Mouse (Mus musculus) heart, embryonic 14.5 days (tissue): ENCODE results near the gene Aagab. TPM values are rescaled to one million over a fixed set of nuclear protein-coding genes. Genes with fewer than 3 reads are reported as not detected.

Source experiments
- ATAC-seq: fragments of 200-750 bp; cut with Nextera tagmentation; 2 replicates; pipeline ENCODE4 v1.8.0; 2017; ENCODE audit warnings: low read depth, moderate TSS enrichment; ENCODE audit not compliant: insufficient number of reproducible peaks, insufficient read depth, low FRiP score
- H3K27ac ChIP-seq, 2 experiments: fragments of 200-500 bp in 1 of 2; fragments of 300-500 bp in 1 of 2; sonication (generic) in 1 of 2; replicated peaks in 1 of 2; 2 replicates each; pipeline ENCODE4 v1.5.1; 2012 to 2014; ENCODE audit warnings: low read depth in 2 of 2, low read length in 2 of 2, control low read depth in 1 of 2, mild to moderate bottlenecking in 1 of 2, mixed read lengths in 1 of 2; ENCODE audit not compliant: control insufficient read depth in 1 of 2, insufficient read depth in 1 of 2
- H3K27me3 ChIP-seq: fragments of 300-500 bp; sonication (generic); 2 replicates; pipeline ENCODE4 v1.6.1; 2014; ENCODE audit warnings: mild to moderate bottlenecking, low read length, control low read depth; ENCODE audit not compliant: control insufficient read depth, insufficient read depth
- H3K36me3 ChIP-seq: fragments of 300-500 bp; sonication (generic); 2 replicates; pipeline ENCODE4 v1.6.1; 2014; ENCODE audit warnings: mild to moderate bottlenecking, control low read depth, low read length, mixed read lengths; ENCODE audit not compliant: control insufficient read depth, insufficient read depth
- H3K4me1 ChIP-seq, 2 experiments: fragments of 200-500 bp in 1 of 2; fragments of 300-500 bp in 1 of 2; sonication (generic) in 1 of 2; 2 replicates each; pipeline ENCODE4 v1.6.1; 2012 to 2014; ENCODE audit warnings: low read length in 2 of 2, control low read depth in 1 of 2, mixed read lengths in 1 of 2; ENCODE audit not compliant: control insufficient read depth in 2 of 2, insufficient read depth in 2 of 2
- H3K4me2 ChIP-seq: fragments of 300-500 bp; sonication (generic); 2 replicates; pipeline ENCODE4 v1.6.1; 2014; ENCODE audit warnings: mild to moderate bottlenecking, low read length
- H3K4me3 ChIP-seq, 2 experiments: fragments of 200-500 bp in 1 of 2; fragments of 300-500 bp in 1 of 2; sonication (generic) in 1 of 2; 2 replicates each; pipeline ENCODE4 v1.5.1; 2012 to 2014; ENCODE audit warnings: low read length in 2 of 2, mild to moderate bottlenecking in 2 of 2, control low read depth in 1 of 2, low read depth in 1 of 2, moderate library complexity in 1 of 2; ENCODE audit not compliant: control insufficient read depth in 1 of 2, insufficient read depth in 1 of 2
- H3K9ac ChIP-seq: fragments of 300-500 bp; sonication (generic); 2 replicates; pipeline ENCODE4 v1.6.1; 2014; ENCODE audit warnings: mild to moderate bottlenecking, low read length
- H3K9me3 ChIP-seq: fragments of 300-500 bp; sonication (generic); 2 replicates; pipeline ENCODE4 v1.6.1; 2016; ENCODE audit warnings: low read length, control low read depth; ENCODE audit not compliant: control insufficient read depth
- WGBS: fragments of 180-500 bp; shearing (Covaris S2); extraction: QIAGEN DNeasy Blood & Tissue Kit; methylation state at CpG from one replicate; pipeline ENCODE4 v1.1.7; 2014; 5-methylcytosine and 5-hydroxymethylcytosine counted together
- polyA plus RNA-seq: library from polyadenylated mRNA; unstranded; fragments of >200 nt; fragmentation: Nextera tagmentation; extraction: Ambion mirVana; gene quantifications from 2 replicates; pipeline ENCODE4 v1.2.1, GENCODE M21; 2014

Aagab gene
- polyA plus RNA-seq, 1 experiment from 2014 or later: 28.5 TPM

DNA sequence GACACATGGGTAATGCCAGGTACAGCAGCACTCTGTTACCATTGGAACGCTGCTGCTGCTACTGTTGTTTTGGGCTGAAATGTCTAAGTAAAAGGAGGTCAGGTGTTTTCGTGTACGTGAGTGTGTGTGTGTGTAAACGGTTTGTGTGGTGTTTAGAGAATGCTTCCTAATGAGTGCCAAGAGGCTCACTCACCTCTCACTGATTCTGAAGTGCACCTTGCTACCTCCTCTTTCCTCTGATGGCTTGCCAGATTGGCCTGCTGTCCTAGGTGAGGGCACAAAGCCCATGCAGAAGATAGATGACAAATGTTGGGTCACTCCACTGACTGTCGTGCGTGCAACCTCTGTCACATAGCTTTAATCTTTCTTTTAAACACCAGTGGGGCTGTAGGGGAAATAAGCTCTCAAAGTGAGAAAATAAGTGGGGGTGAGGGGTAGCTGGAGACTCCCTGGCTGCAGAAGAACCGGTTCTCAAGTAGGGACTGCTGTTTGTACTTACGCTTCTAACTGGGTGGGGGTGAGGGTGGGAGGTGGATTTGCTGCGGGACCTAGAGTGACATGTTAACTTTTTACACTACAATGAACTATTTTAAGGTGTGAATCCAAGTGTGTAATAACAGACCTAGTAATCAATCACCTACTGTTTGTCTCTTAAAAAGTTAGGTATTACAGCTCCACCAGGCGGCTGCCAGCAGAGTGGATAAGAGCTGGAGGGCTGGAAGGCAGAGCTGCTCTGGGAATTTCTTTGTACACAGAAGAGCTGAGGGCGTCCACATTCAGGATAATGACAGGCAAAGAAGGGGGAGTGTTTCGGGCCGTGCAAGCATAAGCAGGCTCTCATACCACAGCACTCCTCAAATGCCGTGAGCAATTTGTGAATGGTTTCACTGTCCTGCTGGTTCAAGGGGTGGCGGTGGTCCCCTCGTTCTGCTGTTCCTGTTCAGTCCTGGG lies 10.4 kb downstream of the Aagab start:
- 55% methylated on average over 16 of the region's 16 CpGs for WGBS
- Histone ChIP-seq H3K27me3 (no peaks in the 10 kb centered on the region), H3K36me3 (peaks cover 13% of the 10 kb centered on the region), H3K9me3 (0 out of 2 replicates have a peak, but pooled peaks cover 3% of the 10 kb centered on the region), H3K4me3 (no peak overlapping the region), H3K4me1 (peaks cover 17 to 41% of the 10 kb centered on the region in 2 experiments), H3K4me2 (no peak overlapping the region), H3K9ac (no peak overlapping the region), H3K27ac (0 out of 4 replicates have a peak overlapping the region, but pooled peaks of 1 of the 2 experiments have one; percentile 5)
- ATAC-seq: no peak

DNA sequence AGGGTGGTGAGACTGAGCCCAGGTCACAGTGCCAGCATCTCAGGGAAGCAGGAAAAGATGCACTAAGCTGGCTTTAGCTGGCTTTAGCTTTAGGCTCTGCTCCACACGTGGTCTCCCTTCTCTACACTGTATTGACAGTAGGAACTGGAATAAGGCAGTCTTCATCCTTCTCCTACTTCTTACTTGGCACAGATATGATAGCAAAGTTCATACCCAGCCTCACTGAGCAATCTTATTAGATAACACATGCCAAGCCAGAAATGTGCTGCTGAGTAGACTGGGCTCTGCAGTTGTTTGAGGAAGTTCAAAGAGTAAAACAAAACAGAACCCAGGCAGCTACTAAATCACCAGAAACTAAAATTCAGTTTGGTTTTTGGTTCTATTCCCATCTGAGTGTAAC lies 11.1 kb downstream of the Aagab start:
- no peak overlapping the region for H3K9ac ChIP-seq
- 15% methylated on average over 1 of the region's 1 CpGs for WGBS
- no peak overlapping the region for H3K27ac ChIP-seq
- no peak for ATAC-seq
- 0 out of 2 replicates have a peak, but pooled peaks cover 3% of the 10 kb centered on the region for H3K9me3 ChIP-seq
- peaks cover 20% of the 10 kb centered on the region for H3K36me3 ChIP-seq
- no peak overlapping the region for H3K4me3 ChIP-seq
- no peak overlapping the region for H3K4me2 ChIP-seq
- H3K4me1 ChIP-seq: peaks cover 17 to 41% of the 10 kb centered on the region in 2 experiments
- H3K27me3 ChIP-seq: no peaks in the 10 kb centered on the region

DNA sequence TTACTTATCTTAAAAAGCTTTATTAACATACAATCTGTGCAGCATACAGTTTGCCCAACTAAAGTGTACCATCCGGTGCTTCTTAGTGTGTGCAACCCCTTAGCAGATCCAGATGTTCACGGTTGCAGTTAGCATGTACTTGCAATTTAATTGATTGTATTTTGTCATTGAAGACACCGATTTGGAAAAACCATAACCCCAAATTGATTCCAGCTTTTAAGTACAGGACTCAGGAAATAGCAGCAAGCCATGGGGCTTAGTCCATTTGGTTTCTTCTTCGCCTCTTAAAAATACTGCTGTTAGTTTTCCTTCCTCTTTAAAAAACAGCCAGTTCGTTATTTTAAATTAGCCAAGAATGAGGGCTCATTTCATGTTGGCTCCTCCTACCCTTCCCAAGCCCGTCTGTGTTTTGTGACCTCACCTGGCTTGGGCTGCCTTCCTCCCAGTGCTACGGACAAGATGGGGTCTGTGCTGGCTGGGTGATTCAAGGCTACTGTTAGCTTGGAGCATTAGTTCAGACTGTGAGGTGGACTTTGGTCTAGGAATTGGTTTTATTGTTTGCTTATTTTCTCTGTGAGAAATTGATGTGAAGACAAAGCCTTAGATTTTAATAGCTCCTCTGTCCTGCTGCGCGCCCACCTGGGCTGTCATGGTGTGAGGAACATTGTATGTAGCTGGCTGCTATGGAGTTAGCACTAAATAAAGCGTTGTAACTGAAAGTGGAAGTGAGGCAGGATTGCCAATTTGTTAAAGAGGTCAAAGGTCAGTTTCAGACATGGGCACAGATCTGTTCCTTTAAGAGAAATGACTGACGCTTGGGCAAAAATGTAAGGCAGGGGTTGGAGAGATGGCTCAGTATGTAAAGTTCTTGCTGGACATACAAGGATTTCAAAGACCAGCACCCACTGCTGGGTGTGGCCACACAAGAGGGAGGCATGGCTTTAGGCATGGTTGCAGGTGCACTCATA lies 11.8 kb downstream of the Aagab start:
- peaks cover 17 to 40% of the 10 kb centered on the region in 2 experiments for H3K4me1 ChIP-seq
- 0 out of 2 replicates have a peak, but pooled peaks cover 3% of the 10 kb centered on the region for H3K9me3 ChIP-seq
- H3K9ac ChIP-seq: no peak overlapping the region
- 87% methylated on average over 11 of the region's 11 CpGs for WGBS
- no peak overlapping the region for H3K4me3 ChIP-seq
- H3K27me3 ChIP-seq: no peaks in the 10 kb centered on the region
- peaks cover 25% of the 10 kb centered on the region for H3K36me3 ChIP-seq
- no peak overlapping the region for H3K4me2 ChIP-seq
- ATAC-seq: no peak
- H3K27ac ChIP-seq: no peak overlapping the region

DNA sequence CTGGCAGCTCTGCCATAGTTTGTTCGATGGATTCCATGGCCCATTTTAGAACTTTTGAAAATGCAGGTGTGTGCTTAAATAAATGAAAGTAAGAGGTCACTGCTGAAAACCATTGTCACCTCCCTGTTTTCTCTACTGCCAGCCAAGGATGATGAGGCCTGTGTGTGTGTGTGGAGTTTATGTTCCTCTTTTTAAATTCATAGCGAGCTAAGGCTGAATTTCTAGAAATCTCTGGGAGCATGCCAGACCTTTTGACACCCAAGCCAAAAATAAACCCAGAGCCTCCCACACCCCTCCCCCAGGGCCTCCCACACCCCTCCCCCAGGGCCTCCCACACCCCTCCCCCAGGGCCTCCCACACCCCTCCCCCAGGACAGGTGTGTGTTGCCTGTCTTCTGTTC lies 15.5 kb downstream of the Aagab start:
- 0 out of 2 replicates have a peak, but pooled peaks cover 3% of the 10 kb centered on the region for H3K9me3 ChIP-seq
- no peak for ATAC-seq
- no peaks in the 10 kb centered on the region for H3K27me3 ChIP-seq
- H3K4me3 ChIP-seq: no peak overlapping the region
- H3K4me2 ChIP-seq: no peak overlapping the region
- H3K27ac ChIP-seq: no peak overlapping the region
- WGBS: 72% methylated on average over 2 of the region's 2 CpGs
- H3K9ac ChIP-seq: no peak overlapping the region
- H3K4me1 ChIP-seq: peaks cover 3 to 9% of the 10 kb centered on the region in 2 experiments; a peak in 3 of 4 replicates
- H3K36me3 ChIP-seq: peaks cover 57% of the 10 kb centered on the region

DNA sequence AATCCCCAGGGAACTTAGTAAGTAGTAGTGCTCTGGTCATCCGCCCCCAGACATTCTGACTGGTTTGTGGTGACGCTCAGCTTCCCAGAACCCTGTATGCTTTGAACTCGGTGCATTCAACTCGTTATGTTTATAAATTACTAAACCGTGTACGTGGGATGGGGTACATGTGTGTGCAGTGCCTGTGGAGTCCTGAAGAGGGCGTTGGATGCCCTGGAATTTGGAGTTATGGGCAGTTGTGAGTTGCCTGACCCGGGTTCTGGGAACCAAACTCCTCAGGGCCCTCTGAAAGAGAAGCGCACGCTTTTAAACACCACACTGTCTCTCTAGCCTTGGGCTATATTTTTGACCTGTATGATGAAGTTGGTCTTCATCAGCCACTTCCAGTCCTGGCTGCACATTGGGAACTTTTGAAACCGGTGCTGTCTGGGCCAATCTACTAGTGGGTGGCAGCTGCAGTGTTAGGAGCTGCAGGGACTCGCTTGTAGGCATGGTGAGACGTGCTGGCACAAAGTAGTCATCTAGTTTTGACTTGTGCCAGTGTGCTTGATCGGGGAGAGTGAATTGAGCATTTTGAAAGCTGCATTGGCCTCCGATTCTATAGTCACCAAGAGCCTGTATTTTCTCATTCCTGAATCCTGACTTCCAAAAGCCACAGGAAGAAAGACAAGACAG lies 21.6 kb downstream of the Aagab start:
- ATAC-seq: no peak
- Histone ChIP-seq H3K9ac (no peak overlapping the region), H3K27me3 (no peaks in the 10 kb centered on the region), H3K4me3 (no peak overlapping the region), H3K36me3 (peaks cover 67% of the 10 kb centered on the region), H3K9me3 (no peaks in the 10 kb centered on the region), H3K4me2 (no peak overlapping the region), H3K27ac (no peak overlapping the region), H3K4me1 (no peaks in the 10 kb centered on the region)
- WGBS: 86% methylated on average over 15 of the region's 15 CpGs

DNA sequence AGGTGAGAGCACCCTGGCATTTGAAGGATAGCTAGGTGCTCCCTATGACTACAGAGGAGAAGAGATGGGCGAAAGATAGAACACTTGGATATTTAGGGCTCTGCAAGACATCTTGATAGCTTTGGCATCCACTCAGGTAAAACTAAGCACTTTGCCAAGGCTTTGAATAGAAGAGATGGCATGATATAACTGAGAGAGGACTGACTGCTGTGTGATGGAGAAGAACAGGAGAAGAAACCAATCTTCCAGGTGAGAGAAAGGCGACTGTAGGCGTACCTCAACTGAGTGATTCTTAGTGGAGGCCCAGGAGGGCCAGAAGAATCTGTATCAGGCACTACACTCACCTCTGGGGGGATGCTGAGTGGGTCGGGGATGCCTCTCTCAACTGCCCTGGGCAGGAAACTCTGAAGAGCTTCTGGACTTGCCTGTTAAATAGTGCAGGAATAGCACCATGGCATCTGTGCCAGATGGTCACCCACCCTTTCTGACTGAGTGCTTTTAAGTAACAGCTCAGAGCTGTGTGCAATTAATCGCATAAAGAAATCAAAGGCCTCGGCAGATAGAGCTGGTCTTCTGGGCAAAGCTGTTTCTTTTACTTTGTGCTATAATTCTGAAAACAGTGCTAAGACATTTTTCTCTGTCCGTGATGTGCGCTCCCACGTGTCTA lies 22.8 kb downstream of the Aagab start:
- Histone ChIP-seq H3K27me3 (no peaks in the 10 kb centered on the region), H3K9ac (no peak overlapping the region), H3K36me3 (peaks cover 67% of the 10 kb centered on the region), H3K9me3 (no peaks in the 10 kb centered on the region), H3K4me2 (no peak overlapping the region), H3K4me3 (no peak overlapping the region), H3K27ac (no peak overlapping the region), H3K4me1 (no peaks in the 10 kb centered on the region)
- no peak for ATAC-seq
- 88% methylated on average over 9 of the region's 9 CpGs for WGBS
